Mouse (Mus musculus) C2C12 (cell line): ENCODE data around the gene Tuba1b.

Experiments
- CEBPB ChIP-seq: IDR thresholded peaks from one replicate; pipeline ENCODE4 v1.6.1; 2011; ENCODE audit warnings: low read depth, mild to moderate bottlenecking, control low read depth, moderate library complexity
- CTCF ChIP-seq: IDR thresholded peaks from one replicate; pipeline ENCODE4 v1.5.1; 2011; ENCODE audit not compliant: control insufficient read depth, insufficient read depth, insufficient read length
- MAX ChIP-seq: IDR thresholded peaks from one replicate; pipeline ENCODE4 v1.6.1; 2011; ENCODE audit warnings: mild to moderate bottlenecking, control low read depth
- MYOD1 ChIP-seq: IDR thresholded peaks from one replicate; pipeline ENCODE4 v1.6.1; 2011; ENCODE audit warnings: low read depth; ENCODE audit not compliant: control insufficient read depth, insufficient read length
- USF1 ChIP-seq: IDR thresholded peaks from one replicate; pipeline ENCODE4 v1.6.1; 2011; ENCODE audit warnings: low read depth, mild to moderate bottlenecking, control low read depth, moderate library complexity

DNA sequence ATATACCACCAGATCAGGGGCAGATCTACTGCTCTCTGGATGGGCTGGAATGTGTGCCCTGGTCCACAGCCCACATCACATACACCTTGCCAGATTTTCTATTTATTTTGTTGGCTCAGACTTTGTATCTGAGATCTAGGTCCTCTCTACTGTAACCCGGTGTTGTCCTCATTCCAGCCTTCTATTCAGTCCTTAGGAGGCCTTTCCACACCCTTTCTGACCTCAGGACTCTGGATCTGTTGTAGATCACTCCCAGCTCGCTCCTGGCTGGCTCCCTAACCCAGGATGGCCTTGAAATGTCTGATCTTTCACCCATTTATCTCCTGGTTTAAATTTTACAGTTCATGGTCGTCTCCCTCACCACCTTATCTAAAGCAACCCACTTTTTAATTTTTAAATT, 9.7 kb downstream of the Tuba1b start:
- TF ChIP-seq CTCF (no peak), MAX (no peak), USF1 (no peak), CEBPB (no peak), MYOD1 (no peak)
